15 mouse cellular contexts compared by ENCODE assay signal in genomic region chr19:5045531-5045930, GRCm38 (mm10). TPM values are rescaled to one million over a fixed set of nuclear protein-coding genes. Genes with fewer than 3 reads are reported as not detected.
"Had no signal": no experiment of that assay in that cellular context is flagged by ENCODE, and none has a peak within 500 bp of the region (broad histone marks: within the 10 kb centered on the region; RNA-seq: fewer than 3 reads in every experiment).

No protein-coding gene starts in this region.

- H3K9me3 ChIP-seq: limb, embryonic 15.5 days; liver, embryonic 12.5 days; midbrain, embryonic 15.5 days; neural tube, embryonic 12.5 days had no signal

- H3K27ac ChIP-seq: limb, embryonic 15.5 days; liver, embryonic 12.5 days; midbrain, embryonic 15.5 days; neural tube, embryonic 12.5 days had no signal

- H3K4me3 ChIP-seq: limb, embryonic 15.5 days; liver, embryonic 12.5 days; midbrain, embryonic 15.5 days; neural tube, embryonic 12.5 days had no signal

- DNase-seq: kidney, adult 2 months; kidney, postnatal 36 days; lung, embryonic 14.5 days; lung, postnatal 10 days; lung, postnatal 4 days; retina, postnatal 1 day; right cerebral cortex, postnatal 4 days; spleen, adult 18-20 months; thymus, postnatal 36 days had no signal

RNA-seq across cellular contexts. Expression of gene AC124502.3, which starts 6.8 kb away (rescaled TPM):
- total RNA-seq: monocyte, adult 5-6 weeks had no signal

RNA-seq across cellular contexts. Expression of gene Slc29a2, which starts 21.9 kb away (rescaled TPM):
- total RNA-seq: monocyte, adult 5-6 weeks; neutrophil, adult 5-6 weeks had no signal
